Mouse (Mus musculus) embryonic fibroblast, embryonic 13.5 days (primary cell): Measurements from ENCODE around the gene Trim54. TPM values are rescaled to one million over a fixed set of nuclear protein-coding genes. Genes with fewer than 3 reads are reported as not detected.

Experiments
- H3K27ac ChIP-seq: 2 replicates; pipeline ENCODE4 v1.5.1; 2012; ENCODE audit warnings: low read length, control low read depth, inconsistent platforms; ENCODE audit not compliant: insufficient read depth
- H3K4me1 ChIP-seq: 2 replicates; pipeline ENCODE4 v1.6.1; 2011; ENCODE audit warnings: low read length; ENCODE audit not compliant: control insufficient read depth, insufficient read depth
- H3K4me3 ChIP-seq: 2 replicates; pipeline ENCODE4 v1.5.1; 2011; ENCODE audit warnings: mild to moderate bottlenecking, control low read depth, low read length; ENCODE audit not compliant: insufficient read depth
- CTCF ChIP-seq: IDR thresholded peaks from 2 replicates; pipeline ENCODE4 v1.5.1; 2011; ENCODE audit warnings: mild to moderate bottlenecking, control low read depth, low read length, moderate library complexity, borderline replicate concordance; ENCODE audit not compliant: insufficient read depth
- POLR2A ChIP-seq: IDR thresholded peaks from 2 replicates; pipeline ENCODE4 v1.6.1; 2011; ENCODE audit warnings: low read depth, mild to moderate bottlenecking, control low read depth, low read length, moderate library complexity
- polyA plus RNA-seq: library from polyadenylated mRNA; stranded (reverse); fragments of >200 nt; gene quantifications from 2 replicates; pipeline ENCODE4 v1.2.4, GENCODE M21; 2011; ENCODE audit warnings: low read depth; ENCODE audit not compliant: missing spikeins, insufficient read length

The Trim54 gene
- polyA plus RNA-seq, 1 experiment: not detected

DNA sequence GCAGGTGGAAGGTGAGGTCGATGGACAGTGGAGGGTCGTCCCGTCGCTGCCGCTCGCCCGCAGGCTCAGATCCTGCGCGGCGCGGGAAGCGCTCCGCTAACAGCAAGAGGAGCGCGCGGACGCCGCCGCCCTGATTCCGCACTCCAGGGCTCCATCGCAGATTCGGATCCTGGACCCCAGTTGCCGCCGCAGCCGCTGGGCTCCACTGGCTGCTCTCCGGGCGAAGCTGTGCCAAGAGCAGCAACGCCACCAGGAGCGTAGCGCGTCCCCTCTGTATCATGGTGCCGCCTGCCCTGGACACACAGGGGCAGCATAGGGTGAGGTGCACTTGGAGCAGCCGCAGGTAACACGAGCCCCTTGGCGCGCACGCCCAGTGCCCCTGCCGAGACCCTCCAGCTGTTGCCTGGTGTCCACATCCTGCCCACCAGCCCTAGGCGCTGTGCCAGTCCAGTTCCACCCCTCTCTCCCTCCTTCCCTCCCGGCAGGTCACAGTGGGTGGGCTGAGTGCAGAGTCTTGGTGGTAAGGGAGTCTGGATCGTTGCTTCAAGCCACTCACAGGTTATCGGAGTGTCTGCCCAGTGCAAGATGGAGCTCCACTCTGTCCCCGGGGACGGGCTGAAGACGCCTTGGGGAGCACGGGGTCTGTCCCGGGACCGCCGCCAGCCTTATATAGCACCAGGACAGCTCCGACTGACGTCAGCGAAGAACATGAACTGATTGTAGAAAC is 21.9 kb downstream of the Trim54 start, which contains the start of gene Ucn:
Gene Ucn (minus strand): TSS at position 589 of the 727 bp plus-strand sequence.
- TF ChIP-seq POLR2A (no peak), CTCF (no peak)
- no peak within 1 kb of the TSS for H3K4me3 ChIP-seq

DNA sequence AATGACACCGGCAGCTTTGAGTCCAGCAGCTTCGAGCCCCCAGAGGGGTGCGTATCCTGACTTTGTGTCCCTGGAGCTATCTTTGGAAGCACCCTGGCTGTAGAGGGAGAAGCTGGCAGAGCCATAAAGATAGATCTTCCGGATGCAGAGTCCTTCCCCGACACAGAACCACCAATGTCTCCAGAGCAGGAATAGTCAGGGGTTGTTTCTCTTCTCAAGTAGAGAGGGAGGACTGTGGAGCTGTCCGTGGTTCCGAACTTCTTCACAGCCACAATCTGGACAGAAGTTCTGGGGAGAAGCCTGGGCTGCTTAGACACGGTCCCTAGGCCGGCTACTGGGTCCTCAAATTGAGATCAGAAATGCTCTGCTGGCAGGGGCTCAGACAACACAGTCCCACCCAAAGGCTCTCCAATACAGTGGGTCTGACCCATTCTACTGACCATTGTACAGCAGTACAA is 22.5 kb downstream of the Trim54 start:
- no peak for TF ChIP-seq CTCF
- no peak for TF ChIP-seq POLR2A
- Histone ChIP-seq H3K4me3 (no peak overlapping the region), H3K27ac (no peak overlapping the region), H3K4me1 (no peaks in the 10 kb centered on the region)

More for the DNA sequence above, 21.9 kb downstream of the Trim54 start, which contains the start of gene Ucn:
- no peaks in the 10 kb centered on the region for H3K4me1 ChIP-seq
- H3K27ac ChIP-seq: no peak within 1 kb of the TSS

DNA sequence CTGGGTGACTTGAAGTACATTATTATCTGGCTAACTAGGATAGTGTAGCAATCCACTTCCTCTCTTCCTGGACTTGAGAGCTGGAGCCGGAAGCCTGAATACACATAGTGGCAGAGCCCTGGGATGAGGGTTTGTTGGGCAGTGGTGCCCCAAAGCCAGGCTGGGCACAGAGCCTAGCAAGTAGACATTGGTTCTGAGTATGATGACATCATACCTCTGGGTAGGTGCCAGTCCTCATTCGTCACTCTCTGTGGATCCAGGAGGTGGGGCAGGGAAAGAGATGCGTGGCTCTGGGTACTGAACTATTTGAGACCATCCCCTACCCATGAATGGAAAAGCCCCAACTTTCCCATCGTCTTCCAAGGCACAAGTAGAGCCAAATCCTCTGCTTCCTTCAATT is 33.3 kb downstream of the Trim54 start:
- TF ChIP-seq CTCF: no peak
- TF ChIP-seq POLR2A: no peak
- Histone ChIP-seq H3K27ac (no peak overlapping the region), H3K4me1 (peaks cover 4% of the 10 kb centered on the region)

DNA sequence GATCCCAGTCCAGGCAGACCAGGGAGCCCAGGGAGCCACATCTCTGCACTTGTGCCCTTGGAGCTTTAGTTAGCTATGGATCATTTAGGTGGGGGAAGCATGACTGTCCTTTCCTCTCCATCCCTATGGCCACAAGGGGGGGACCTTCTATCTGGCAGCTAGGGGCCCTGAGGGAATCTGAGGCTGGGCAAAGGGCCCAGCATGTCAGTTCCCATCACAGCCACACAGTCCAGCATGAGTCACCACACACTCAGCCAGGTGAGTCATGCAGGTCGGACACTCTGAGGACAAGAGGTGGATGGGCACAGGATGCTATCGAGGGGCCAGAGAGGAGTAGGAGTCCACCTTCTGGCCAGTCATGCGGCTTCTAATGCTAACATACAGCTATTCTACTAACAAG is 35.2 kb downstream of the Trim54 start:
- TF ChIP-seq POLR2A (no peak), CTCF (no peak)

More for the DNA sequence above, 33.3 kb downstream of the Trim54 start:
- H3K4me3 ChIP-seq: no peak overlapping the region

DNA sequence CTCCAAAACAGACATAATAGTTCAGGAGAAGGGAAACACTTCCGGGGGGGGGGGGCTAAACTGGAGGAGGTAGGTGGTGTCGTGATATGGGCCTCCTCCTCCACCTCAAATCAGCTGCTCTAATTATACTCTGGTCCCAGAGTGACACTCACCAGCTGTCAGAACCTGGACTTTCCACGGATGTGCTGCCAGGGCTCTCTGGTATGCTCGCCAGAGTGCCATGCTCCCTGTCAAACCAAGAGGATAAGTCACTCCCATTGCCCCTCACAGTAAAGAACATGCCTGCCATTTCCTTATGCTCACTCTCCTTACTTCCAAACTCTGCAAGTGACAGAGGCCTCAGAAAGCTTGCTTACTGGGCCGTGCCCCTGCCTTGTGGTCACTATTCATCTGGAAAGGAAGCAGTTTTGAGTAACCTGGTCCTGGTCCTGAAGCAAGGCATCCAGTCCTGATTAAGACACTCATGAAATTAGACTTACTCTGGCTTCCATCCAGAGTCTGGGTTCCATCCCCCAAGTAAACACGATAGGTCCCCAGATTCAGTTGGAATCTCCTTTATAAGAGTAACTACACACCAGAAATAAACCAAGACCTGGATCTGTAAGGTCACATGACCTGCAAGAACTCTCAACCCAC is 37.1 kb downstream of the Trim54 start:
- TF ChIP-seq CTCF (no peak), POLR2A (no peak)
- Histone ChIP-seq H3K4me3 (peak overlapping the region; percentile 59), H3K27ac (no peak overlapping the region), H3K4me1 (peaks cover 4% of the 10 kb centered on the region)

More for the DNA sequence above, 35.2 kb downstream of the Trim54 start:
- no peak overlapping the region for H3K4me3 ChIP-seq
- no peak overlapping the region for H3K27ac ChIP-seq
- peaks cover 4% of the 10 kb centered on the region for H3K4me1 ChIP-seq

DNA sequence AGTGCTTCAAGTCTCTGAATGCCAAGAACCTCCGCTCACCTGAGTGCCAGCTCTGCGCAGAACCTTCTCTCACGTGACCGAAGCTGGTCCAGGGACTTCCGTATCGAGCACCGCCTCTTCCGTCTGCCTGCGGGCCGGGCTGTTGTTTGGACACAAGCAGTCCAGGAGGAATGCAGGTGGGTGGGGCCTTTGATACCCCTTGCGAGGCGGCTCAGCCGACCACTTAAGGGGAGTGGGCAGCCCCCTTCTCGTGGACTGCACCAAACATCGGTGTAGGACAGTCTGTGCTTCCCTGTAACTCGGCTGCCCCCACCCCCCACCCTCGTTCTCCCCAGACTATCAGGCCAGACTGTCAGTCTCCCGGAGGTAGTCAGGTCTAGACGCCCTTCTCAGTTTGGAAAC is 37.6 kb downstream of the Trim54 start, which contains the start of gene Mpv17:
Gene Mpv17 (minus strand): TSS at position 100 of the 402 bp plus-strand sequence.
- TF ChIP-seq CTCF: no peak
- TF ChIP-seq POLR2A: peak; percentile 90
- Histone ChIP-seq H3K4me3 (peak within 1 kb of the TSS; percentile 59), H3K4me1 (peaks cover 4% of the 10 kb centered on the region), H3K27ac (peak within 1 kb of the TSS; percentile 6; the same call in 1 of the 2 replicates)

DNA sequence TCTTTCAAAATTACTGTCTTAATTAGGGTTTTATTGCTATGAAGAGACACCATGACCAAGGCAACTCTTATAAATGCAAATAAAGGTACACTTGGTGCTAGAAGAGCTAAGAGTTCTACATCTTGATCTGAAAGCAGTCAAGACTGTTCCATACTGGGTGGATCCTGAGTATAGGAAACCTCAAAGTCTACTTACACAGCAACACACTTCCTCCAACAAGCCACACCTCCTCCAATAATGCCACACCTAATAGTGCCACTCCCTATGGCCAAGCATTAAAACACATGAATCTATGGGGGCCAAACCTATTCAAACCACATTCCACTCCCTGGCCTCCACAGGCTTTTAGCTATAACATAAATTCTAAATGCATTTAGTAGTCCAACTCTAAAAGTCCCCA is 46.0 kb downstream of the Trim54 start:
- TF ChIP-seq CTCF (no peak), POLR2A (no peak)

DNA sequence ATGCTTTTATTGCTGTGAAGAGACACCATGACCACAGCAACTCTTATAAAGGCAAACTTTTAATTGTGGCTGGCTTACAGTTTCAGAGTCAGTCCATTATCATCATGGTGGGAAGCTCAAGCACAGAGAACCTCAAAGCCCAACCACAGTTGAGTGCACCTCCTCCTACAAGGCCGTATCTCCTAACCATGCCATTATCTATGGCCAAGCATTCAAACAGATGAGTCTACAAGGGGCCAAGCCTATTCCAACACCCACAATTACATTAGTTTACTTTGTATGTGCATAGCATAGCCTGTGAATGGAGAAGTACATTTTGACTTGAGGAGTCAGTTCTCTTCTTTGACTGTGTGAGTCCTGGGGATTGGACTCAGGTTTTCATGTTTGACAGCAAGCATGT is 48.4 kb downstream of the Trim54 start:
- no peak overlapping the region for H3K27ac ChIP-seq
- TF ChIP-seq CTCF (no peak), POLR2A (no peak)

More for the DNA sequence above, 46.0 kb downstream of the Trim54 start:
- H3K4me3 ChIP-seq: no peak overlapping the region
- H3K27ac ChIP-seq: no peak overlapping the region
- no peaks in the 10 kb centered on the region for H3K4me1 ChIP-seq

DNA sequence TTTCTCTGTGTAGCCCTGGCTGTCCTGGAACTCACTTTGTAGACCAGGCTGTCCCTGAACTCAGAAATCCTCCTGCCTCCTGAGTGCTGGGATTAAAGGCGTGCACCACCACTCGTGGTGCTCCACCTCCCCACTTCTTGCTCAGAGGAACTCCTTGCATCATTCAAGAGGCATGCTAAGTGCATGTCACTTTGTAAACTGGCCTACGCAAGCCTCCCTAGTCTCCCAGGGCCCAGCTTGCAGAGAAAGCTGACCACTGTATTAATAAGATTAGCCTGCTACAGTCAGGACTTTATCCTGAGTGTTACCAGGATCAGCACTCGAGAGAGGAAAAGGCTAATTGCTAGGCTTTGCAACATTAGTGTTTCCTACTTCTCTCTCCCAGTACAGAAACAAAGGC is 52.1 kb downstream of the Trim54 start:
- Histone ChIP-seq H3K4me1 (no peaks in the 10 kb centered on the region), H3K27ac (no peak overlapping the region), H3K4me3 (no peak overlapping the region)
- no peak for TF ChIP-seq POLR2A
- no peak for TF ChIP-seq CTCF

More for the DNA sequence above, 48.4 kb downstream of the Trim54 start:
- H3K4me1 ChIP-seq: no peaks in the 10 kb centered on the region
- no peak overlapping the region for H3K4me3 ChIP-seq

DNA sequence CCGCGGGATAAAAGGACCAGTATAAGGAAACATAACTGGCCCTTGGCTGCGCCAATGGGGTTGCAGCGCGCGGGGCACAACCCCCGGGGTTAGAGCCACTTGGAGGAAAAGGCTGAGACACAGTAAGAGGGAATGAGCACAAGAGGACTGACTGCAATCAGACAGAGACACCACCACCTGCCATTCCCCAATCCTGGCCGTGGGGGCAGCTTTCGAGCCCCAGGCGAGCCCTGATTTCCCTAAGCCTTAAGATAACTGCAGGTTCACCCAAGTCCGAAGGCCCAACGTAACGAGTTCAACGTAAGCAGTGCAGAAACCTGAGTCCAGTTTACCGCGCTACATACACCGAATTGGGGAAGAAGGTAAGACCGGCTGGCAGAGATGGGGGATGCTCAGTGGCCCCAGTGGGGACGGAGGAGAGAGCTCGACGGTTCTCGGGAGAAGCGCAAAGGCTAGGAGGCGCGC is 62.8 kb downstream of the Trim54 start:
- TF ChIP-seq POLR2A: 0 out of 2 replicates have a peak, but pooled peaks have one; percentile 33
- no peak for TF ChIP-seq CTCF
- H3K27ac ChIP-seq: peak overlapping the region; percentile 96

More for the DNA sequence above, 62.8 kb downstream of the Trim54 start:
- Histone ChIP-seq H3K4me1 (no peaks in the 10 kb centered on the region), H3K4me3 (peak overlapping the region; percentile 96)
